Mouse (Mus musculus): ENCODE results near the gene Epb41l3. TPM values are rescaled to one million over a fixed set of nuclear protein-coding genes. Genes with fewer than 3 reads are reported as not detected.

Epb41l3 gene
- polyA plus RNA-seq, 1 experiment = 167 TPM

DNA sequence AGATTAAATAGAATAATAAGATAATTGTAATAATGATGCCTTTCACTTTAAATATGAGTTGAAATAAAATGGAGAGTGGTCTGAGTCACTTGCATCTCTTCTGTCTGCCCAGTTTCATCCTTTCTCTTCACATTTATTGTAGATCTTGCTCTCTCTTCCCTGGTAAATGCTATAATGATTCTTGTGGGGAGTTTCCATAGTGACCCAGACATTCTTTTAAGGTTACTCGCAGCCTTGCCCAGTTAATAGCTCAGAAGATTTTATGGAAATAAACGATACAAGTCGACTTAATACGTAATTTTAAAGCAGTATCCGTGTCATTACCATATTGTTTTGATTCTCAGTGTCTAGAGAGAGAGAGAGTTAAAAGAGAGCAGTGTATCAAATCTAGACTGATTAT lies 154.0 kb downstream of the Epb41l3 start:
- no peak for DNase-seq (ENCODE audit: extremely low spot score in 1 of 2, low spot score in 1 of 2)

DNA sequence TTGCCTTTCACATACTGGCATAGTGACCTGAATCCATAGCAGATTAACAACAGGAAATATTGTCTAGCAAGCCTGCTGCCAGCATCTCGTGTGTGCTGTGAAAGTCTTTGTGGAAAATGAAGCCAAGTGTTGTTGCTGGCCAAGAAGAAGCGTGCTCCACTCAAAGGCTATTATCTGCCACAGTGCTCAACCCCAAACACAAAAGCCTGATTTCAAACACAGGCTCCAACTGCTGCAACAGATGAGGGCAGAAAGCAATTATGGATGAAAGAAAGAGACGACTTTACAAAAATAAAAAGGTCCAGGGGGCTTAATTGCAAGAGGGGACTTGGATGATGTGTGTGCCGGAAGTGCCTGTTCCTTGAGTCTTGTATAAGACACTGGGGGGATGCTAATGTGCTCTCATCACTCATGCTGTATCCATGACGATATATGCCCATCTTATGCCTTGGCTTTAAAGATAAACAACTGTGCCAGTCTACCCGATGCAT lies 154.7 kb downstream of the Epb41l3 start:
- DNase-seq (ENCODE audit: extremely low spot score in 1 of 2, low spot score in 1 of 2) = no peak

DNA sequence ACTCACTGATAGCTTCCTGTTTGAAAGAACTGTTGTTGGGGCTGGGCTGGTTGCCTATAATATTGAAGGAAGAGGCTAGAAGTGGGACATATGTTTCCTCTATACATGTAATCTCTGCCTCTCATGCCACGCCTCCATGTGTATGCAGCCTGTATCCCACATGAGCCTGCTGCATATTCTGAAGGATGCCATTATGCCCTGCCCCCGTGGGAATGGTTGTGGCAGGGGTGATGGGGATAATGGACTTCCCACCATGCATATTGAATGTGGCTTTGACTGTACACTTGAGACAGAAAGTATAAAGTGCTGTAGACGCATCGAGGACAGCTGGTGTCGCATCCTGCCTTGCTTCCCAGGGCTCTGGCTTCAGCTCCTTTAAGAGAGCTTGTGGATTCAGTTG lies 155.9 kb downstream of the Epb41l3 start:
- DNase-seq (ENCODE audit: extremely low spot score in 1 of 2, low spot score in 1 of 2) = no peak

DNA sequence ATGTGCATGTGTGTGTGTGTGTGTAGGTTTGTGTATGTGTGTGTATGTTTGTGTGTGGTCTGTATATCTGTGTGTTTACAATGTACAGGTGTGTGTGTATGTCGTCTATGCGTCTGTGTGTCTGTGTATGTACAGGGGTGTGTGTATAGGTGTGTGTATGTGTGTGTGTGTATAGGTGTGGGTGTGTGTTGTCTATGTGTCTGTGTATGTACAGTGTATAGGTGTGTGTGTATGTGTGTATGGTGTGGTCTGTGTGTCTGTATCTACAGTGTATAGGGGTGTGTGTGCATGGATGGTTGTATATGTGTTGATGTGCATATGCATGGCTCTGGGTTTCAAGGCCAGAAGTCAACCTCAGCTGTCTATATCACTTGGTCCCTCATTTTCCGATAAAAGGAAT lies 161.7 kb downstream of the Epb41l3 start:
- no peak for DNase-seq (ENCODE audit: extremely low spot score in 1 of 2, low spot score in 1 of 2)

DNA sequence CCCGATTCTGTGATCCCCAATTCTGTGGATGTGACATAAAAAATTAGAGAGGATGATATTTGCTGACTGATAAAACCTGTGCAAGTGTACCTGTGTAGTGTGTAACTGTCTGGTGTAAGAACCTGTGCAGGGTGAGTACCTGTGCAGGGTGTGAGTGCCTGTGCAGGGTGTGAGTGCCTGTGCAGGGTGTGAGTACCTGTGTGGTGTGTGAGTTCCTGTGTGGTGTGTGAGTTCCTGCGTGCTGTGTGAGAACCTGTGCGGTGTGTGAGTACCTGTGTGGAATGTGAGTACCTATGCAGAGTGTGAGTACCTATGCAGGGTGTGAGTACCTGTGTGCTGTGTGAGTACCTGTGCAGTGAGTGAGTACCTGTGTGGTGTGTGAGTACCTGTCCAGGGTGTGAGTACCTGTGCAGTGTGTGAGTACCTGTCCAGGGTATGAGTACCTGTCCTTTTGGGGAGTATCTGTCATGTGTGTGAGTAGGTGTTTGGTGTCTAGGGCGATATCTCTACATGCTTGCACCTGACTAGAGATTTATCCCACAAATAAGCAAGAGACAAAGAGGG lies 163.4 kb downstream of the Epb41l3 start:
- no peak for DNase-seq (ENCODE audit: extremely low spot score in 1 of 2, low spot score in 1 of 2)

DNA sequence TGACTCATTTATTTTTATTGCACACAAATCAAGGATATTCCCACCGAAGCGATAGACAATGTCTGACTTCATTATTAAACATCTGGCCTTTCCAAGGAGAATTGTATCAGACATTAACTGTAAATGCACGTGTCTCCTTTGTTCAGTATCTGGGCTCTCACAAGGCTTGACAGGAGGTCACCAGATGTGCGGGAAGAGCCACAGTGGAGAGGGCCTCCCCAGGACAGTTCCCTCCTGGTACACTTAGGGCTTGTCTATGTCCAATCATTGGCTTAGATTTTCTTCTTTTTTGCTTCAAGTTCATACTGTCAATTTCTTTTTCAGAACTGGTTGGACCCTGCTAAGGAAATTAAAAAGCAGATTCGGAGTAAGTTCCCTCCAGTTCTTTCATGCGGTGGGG lies 163.9 kb downstream of the Epb41l3 start:
- no peak for DNase-seq (ENCODE audit: extremely low spot score in 1 of 2, low spot score in 1 of 2)

DNA sequence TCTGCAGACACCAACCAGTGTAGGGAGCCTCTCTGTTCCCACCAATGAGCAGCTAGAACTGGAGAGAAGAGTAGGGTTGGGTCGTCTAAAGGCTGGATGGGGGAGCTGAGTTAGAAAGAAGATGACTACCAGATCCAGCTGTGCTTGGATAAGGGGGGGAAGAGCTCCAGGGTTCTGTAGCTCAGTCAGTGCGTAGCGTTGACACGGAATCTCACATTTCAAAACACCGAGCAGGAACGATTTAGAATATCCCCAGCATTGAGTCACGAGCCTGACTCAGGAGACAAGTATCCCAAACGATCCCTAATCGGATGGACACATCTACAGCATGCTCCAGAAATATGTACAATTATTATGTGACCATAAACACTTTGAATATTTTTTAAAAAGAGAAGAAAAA lies 180.4 kb downstream of the Epb41l3 start:
- no peak for DNase-seq (ENCODE audit: extremely low spot score in 1 of 2, low spot score in 1 of 2)

DNA sequence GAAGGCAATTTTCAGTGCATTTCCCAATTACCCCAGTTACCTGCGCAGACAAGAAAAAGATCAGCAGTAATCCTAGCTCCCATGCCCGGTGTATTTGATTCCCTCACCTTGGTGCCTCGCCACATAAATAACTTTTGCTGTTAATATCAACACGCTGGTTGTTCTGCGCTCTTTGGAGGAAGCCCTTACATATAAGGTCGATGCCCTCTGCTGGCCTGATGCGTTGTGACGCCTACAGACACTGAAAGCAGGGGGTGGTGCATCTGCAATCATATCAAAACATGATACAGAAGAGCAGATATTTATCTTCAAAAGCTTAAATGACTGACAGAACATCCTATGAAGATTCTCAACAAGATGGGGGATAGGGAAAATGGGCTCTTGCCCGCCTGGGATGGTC lies 181.0 kb downstream of the Epb41l3 start:
- peak in 1 of 2 experiments; percentile 30 for DNase-seq (ENCODE audit: extremely low spot score in 1 of 2, low spot score in 1 of 2)

DNA sequence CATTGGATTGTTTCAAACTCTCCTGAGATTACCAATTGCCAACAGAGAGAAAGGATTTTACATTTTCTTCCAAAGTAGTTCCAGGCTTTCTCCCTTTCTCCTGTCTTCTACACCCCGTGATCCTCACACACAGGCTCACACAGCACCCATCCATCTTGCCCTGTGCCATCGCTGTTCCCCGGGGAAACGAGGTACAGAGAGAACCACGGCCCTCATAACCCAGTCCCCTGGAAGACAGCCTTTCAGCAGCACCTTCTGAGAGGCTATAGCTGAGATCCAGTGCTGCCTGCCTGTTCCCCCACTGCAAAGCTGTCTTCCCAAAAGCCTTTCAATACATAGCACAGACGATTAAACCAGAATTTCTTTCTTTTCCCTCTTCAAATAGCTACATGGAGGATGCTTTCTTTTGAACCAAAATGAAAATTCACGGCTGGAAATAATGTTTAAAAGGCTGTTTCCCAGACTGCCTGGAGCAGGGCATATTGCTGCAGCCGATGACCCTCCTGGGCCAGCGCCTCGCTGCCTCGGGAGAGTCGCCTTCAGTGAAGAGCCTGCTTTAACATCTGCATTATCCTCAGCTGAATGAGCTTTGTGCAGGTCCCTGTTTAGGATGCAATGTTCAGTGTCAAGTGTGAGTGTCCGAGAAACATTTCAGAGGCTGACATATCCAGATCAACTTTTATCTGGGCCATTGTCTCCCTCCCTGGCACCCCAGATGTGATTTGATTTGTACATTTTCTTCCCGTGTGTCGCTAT lies 188.5 kb downstream of the Epb41l3 start:
- no peak for DNase-seq (ENCODE audit: extremely low spot score in 1 of 2, low spot score in 1 of 2)

DNA sequence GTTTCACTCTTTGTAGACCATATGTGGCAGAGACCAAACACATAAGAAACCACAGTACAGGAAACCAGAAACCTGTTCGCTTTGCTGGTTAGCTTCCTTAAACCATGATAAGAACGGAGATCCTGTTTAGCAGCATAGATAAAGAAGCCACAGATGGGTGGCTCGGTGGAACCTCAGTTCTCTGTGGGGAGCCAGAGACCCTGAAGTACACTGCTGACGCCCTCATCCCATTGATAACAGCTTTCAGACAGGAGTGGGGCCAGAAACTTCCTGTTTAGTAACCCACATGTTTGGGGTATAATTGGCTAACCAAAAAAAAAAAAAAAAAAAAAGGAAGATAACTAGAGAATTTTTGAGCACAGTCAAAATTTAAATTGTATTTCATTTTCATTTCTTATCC lies 189.7 kb downstream of the Epb41l3 start:
- no peak for DNase-seq (ENCODE audit: extremely low spot score in 1 of 2, low spot score in 1 of 2)

DNA sequence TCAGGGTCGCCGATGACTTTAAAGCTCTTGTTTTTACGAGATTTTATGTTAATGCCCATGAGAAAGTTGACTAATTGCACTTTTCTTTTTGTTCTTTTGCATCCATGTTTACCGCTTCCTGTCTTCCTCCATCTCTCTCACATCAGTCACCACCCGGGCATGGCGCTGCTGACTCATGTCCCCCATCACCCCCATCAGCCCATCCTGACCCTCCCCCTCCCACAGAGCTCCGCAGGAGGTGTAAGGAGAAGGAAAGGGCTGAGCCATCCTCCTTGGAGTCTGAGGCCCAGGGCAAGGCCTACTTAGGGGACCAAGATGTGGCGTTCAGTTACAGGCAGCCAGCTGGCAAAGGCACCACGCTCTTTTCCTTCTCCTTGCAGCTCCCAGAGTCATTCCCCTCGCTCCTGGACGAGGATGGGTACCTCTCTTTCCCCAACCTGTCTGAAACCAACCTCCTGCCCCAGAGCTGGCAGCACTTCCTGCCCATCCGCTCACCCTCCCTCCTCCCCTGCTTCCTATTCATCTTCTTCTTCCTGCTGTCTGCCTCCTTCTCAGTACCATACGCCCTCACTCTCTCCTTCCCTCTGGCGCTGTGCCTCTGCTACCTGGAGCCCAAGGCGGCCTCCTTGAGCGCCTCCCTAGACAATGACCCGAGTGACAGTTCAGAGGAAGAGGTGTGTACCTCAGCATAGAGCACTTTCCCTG lies 190.4 kb downstream of the Epb41l3 start:
- DNase-seq (ENCODE audit: extremely low spot score in 1 of 2, low spot score in 1 of 2) = no peak

DNA sequence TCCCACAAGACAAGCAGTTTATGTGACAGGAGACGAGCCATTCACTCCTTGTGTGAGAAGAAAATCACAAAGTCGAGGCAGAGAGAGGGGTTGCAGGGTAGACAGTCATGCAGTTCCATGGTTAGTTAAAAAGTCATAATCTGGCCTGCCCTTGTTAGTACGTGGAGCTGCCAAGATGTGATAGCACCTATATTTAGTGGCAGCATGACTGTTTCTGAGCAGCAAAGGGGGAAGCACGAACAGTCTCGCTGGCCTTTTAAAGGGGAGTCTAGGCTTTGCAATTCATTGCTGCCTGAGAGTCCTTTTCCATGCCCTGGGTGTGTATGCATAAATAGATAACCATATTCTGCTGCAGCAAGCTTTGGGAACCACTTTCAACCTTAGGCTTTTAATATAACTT lies 191.5 kb downstream of the Epb41l3 start:
- DNase-seq (ENCODE audit: extremely low spot score in 1 of 2, low spot score in 1 of 2) = no peak

DNA sequence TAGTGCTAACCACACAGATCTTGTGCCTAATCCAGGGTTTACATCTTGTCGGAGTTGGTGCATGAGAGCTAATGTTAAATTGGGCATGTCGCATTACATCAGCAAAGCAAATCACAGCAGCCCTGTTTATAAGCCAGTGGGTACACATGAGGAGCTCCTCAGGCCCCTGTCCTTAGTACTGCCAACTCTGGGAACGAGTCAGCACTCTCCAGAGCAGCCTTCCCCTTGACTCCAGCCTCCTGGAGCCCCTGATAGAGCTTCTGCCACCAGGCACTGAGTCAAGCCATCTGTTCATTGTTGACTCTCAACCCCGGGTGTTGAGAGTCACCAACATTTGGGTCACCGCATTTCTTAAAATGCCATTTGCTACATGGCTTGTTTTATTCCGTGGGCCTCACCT lies 192.0 kb downstream of the Epb41l3 start:
- no peak for DNase-seq (ENCODE audit: extremely low spot score in 1 of 2, low spot score in 1 of 2)

DNA sequence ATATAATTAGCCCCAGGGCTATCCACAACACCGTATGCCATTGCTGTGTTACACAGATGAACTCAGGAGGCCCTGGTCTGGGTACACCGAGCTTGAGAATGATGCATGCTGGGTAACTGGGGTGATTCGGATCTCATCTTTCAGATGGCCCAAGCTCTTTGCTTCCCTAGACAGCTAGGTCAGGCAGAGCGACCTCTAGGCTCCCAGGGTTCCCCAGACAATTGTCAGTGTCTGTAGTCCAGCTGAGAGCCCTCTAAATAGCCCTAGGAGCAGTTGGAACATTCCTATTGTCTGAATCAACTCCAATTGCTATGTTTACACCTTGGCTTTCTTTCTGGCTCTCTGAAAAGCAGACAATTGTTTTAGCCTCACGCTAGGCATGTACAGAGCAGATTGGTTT lies 201.9 kb downstream of the Epb41l3 start:
- no peak for DNase-seq (ENCODE audit: extremely low spot score in 1 of 2, low spot score in 1 of 2)

DNA sequence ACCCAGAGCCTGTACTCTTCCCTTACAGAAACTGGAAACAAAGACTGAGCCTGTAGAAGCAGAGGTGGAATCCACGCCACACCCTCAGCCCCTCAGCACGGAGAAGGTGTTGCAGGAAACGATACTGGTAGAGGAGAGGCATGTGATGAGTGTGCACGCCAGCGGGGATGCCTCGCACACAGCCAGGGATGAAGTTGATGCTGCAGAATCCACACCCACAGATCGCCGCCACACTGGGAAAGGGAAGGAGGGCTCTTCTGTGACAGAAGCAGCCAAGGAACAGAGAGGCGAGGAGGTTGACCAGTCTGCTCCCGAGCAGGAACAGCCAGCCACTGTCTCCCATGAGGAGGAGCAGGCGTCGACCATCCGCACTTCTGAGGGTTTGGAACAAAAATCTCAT lies 209.0 kb downstream of the Epb41l3 start:
- no peak for DNase-seq (ENCODE audit: extremely low spot score in 1 of 2, low spot score in 1 of 2)

DNA sequence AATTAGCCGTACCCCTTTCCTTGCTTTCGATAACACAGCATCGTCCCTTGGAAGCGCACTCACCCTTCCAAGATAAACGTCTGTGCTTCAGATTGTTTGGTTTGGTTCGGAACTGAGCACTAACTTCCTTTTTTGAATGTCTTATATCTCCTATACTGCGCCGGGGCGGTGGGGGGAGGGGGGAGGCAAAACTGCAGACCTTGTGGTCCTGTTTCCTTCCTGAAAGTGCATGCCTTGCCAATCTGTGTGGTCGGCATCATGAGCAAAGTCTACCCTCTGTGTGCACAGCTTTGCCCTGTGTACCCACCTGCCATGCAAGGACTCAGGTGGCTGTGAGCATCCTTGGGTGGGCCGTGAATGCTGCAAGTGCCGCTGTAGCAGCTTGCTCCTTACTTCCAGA lies 212.6 kb downstream of the Epb41l3 start:
- no peak for DNase-seq (ENCODE audit: extremely low spot score in 1 of 2, low spot score in 1 of 2)

DNA sequence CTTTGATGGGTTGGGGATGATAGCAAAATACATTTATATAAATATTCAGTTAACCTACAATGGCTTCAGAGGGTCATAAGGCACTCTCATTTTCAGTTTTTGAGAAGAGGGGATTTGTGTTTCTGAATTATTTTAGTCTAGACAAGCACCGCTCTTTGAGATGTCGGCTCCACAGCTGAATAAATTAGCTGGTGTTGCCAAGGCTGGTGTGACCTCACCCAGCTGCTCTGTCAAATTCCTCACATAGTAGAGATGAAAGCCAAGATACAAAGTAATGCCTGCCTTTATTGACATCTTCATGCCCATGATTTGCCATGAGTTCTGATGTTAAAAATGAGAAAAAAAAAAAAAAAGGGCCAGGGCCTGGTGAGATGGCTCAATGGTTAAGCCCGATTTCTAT lies 214.8 kb downstream of the Epb41l3 start:
- DNase-seq (ENCODE audit: extremely low spot score in 1 of 2, low spot score in 1 of 2) = no peak

DNA sequence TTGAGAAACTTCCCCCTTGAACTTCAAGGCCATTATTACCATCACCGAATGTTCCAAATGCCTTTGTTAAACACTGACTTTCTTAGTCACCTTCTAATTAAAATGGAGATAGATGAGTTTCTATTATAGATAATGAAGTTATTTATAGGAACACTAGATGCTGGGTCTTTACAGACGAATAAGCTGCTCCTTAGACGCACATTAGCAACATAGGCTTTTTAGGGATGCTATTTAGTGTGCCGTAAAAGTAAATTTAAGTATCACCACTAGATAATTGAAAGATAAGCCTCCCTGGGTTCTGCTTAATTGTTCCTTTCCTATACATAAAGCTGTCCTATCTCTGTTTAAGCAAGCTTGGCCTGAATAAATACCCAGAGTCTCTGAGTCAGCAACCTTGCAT lies 226.1 kb downstream of the Epb41l3 start:
- DNase-seq (ENCODE audit: extremely low spot score in 1 of 2, low spot score in 1 of 2) = no peak

DNA sequence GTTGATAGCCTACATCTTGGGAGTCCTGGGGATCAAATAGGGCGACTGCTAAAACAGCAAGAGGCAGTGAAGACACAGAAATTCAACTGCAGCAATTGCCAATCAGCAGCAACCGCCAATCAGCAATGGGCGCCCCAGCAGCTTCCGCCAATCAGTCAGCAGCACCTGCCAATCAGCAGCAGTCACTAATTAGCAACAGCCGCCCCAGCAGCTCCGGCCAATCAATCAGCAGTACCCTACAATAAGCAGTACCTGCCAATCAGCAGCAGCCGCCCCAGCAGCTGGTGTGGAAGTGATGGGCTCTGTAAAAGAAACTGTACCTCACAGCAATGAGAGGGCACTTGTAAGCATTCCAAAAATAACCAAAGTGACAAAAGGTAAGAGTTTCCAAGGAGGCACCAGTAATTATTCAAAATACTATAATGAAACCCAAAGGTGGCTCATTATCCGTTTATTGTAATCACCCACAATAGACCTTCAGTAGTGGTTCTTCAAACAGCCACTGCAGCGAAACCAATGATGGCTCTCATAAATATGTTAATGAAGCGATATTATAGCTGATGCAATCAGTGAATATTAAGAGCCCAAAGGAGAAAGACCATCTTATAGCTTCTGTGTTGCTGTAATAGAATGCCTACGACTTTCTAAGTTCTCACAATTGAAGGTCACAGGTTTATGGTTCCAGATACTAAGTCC lies 228.2 kb downstream of the Epb41l3 start:
- no peak for DNase-seq (ENCODE audit: extremely low spot score in 1 of 2, low spot score in 1 of 2)

DNA sequence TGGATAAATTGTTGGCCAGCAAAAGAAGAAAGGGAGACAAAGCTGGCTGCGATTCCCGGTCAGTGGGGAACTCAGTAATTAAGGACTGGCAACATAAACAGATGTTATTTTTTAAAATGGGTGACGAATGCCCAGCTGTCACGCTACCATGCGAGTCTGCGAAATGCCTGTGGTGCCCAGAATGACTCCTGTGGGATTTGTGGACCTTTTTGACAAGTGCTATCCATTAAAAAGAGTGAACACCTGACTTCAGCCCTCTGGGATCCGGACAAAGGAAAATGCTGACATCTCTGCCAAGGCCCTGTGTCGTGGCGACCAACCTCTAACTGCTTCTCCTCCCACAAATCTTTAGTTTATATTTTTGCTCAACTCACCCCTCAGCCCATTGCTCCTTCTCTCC lies 232.2 kb downstream of the Epb41l3 start:
- DNase-seq (ENCODE audit: extremely low spot score in 1 of 2, low spot score in 1 of 2) = no peak

DNA sequence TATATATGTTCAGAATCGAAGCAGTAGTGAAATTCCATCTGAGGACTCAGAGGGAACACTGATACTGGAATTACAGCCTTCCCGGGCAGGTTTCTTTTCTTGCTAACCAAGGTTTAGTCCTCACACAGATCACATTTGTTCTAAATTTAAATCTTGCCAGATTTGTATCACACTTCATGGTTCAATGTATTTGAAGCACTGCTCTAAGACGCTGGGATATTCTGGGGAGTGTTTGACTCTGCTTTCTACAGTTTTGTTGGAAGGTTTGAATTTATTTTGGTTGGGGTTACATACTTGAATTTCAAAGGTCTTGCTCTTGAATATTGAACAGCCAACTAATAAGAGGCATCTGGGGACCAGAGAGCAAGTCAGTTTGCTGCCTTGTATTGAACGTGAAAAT lies 234.4 kb downstream of the Epb41l3 start:
- DNase-seq (ENCODE audit: extremely low spot score in 1 of 2, low spot score in 1 of 2) = no peak

All from frontal cortex, adult 2 months (tissue).